Mouse (Mus musculus): Measurements from ENCODE around the gene Foxc2. TPM values are rescaled to one million over a fixed set of nuclear protein-coding genes. Genes with fewer than 3 reads are reported as not detected.

Foxc2 gene
- polyA plus RNA-seq, 2 experiments from 2014 or later = not detected

- ATAC-seq = no peak
Measured at GRCm38 (mm10) chr8:121086004-121086900, 29.7 kb upstream of the Foxc2 start.

GRCm38 (mm10) chr8:121088281-121088680 is 27.7 kb upstream of the Foxc2 start:
- ATAC-seq = no peak

- ATAC-seq = no peak
Measured at GRCm38 (mm10) chr8:121088871-121089630, 26.9 kb upstream of the Foxc2 start.

GRCm38 (mm10) chr8:121089631-121090380 is 26.2 kb upstream of the Foxc2 start:
- ATAC-seq = no peak

GRCm38 (mm10) chr8:121090716-121091115 is 25.3 kb upstream of the Foxc2 start:
- ATAC-seq = no peak

GRCm38 (mm10) chr8:121092141-121092540 is 23.8 kb upstream of the Foxc2 start:
- no peak for ATAC-seq

GRCm38 (mm10) chr8:121092627-121093026 is 23.3 kb upstream of the Foxc2 start:
- peak; percentile 75 for ATAC-seq

- no peak for ATAC-seq
Measured at GRCm38 (mm10) chr8:121093496-121093895, 22.5 kb upstream of the Foxc2 start.

GRCm38 (mm10) chr8:121104049-121104818 is 11.7 kb upstream of the Foxc2 start:
- ATAC-seq = no peak

- peak; percentile 88 for ATAC-seq
Measured at GRCm38 (mm10) chr8:121107668-121108656, 8.0 kb upstream of the Foxc2 start, which contains the start of gene Mthfsd. Gene Mthfsd (minus strand): TSS chr8:121108392.

- ATAC-seq = no peak
Measured at GRCm38 (mm10) chr8:121108657-121109056, 7.3 kb upstream of the Foxc2 start.

GRCm38 (mm10) chr8:121111145-121111907 is 4.6 kb upstream of the Foxc2 start:
- ATAC-seq = no peak

- ATAC-seq = peak; percentile 79
Measured at GRCm38 (mm10) chr8:121113261-121113660, 2.7 kb upstream of the Foxc2 start.

GRCm38 (mm10) chr8:121115136-121115535 is 835 bp upstream of the Foxc2 start:
- no peak for ATAC-seq

GRCm38 (mm10) chr8:121116591-121117185 is 717 bp downstream of the Foxc2 start:
- no peak for ATAC-seq

- no peak for ATAC-seq
Measured at GRCm38 (mm10) chr8:121117186-121117651, 1.2 kb downstream of the Foxc2 start.

- no peak for ATAC-seq
Measured at GRCm38 (mm10) chr8:121117906-121118305, 1.9 kb downstream of the Foxc2 start.

GRCm38 (mm10) chr8:121118634-121119420 is 2.9 kb downstream of the Foxc2 start:
- no peak for ATAC-seq

Measured in CD4-positive, CD25-positive, alpha-beta regulatory T cell, adult 4 months (primary cell).